Mouse (Mus musculus): ENCODE measurements around the gene Myo5a. TPM values are rescaled to one million over a fixed set of nuclear protein-coding genes. Genes with fewer than 3 reads are reported as not detected.

Gene Myo5a
- polyA plus RNA-seq, 1 experiment from 2014 or later = 18.1 TPM

DNA sequence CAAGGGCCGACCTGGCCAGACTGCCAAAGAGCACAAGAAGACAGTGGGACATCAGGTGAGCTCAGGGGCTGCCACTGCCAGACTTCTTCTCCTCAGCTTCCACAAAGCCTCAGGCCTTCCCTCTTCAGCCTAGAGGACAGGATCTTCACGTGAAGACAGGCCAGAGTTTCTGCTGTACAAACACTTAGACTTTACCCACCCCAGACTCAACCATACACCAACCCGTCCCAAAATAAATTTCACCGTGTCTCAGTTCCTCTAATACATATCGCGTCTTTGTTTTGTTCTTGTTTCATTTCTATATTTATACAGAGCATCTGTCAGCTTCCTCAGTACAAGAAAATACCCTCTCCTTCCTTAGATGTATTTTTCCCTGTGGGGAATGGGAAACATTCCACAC, 89.7 kb downstream of the Myo5a start:
- DNase-seq (ENCODE audit: low spot score) = no peak
- Histone ChIP-seq H3K36me3 (peaks cover 68% of the 10 kb centered on the region), H3K4me3 (no peak overlapping the region), H3K27me3 (ENCODE audit: low read depth, poor library complexity, severe bottlenecking) (no peaks in the 10 kb centered on the region), H3K4me1 (no peaks in the 10 kb centered on the region), H3K27ac (replicated peaks) (no peak overlapping the region), H3K9me3 (replicated peaks) (no peaks in the 10 kb centered on the region)
- 92% methylated on average over 6 of the region's 6 CpGs for WGBS

DNA sequence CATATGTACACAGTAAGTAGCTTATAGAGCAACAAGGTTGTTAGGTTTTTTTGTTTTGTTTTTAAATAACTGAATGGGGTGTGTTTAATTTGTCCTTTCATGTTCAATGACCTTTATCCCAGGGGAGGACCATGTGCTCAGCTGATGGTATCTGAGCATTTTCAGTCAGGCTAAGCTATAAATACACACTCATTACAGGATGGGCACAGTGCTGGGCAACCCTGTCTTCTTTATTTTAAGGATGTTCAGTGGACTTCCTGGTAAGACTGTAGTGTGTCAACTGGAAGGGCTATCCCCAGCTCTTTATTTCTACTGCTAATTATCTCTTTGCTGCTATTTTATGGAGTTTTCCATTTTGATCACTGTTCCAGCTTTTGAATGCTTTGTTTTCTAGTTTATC, 92.8 kb downstream of the Myo5a start:
- no peaks in the 10 kb centered on the region for H3K27me3 ChIP-seq (ENCODE audit: low read depth, poor library complexity, severe bottlenecking)
- H3K4me3 ChIP-seq = no peak overlapping the region
- no peaks in the 10 kb centered on the region for H3K9me3 ChIP-seq (replicated peaks)
- H3K36me3 ChIP-seq = peaks cover 79% of the 10 kb centered on the region
- no peak overlapping the region for H3K27ac ChIP-seq (replicated peaks)
- DNase-seq (ENCODE audit: low spot score) = no peak
- no peaks in the 10 kb centered on the region for H3K4me1 ChIP-seq

DNA sequence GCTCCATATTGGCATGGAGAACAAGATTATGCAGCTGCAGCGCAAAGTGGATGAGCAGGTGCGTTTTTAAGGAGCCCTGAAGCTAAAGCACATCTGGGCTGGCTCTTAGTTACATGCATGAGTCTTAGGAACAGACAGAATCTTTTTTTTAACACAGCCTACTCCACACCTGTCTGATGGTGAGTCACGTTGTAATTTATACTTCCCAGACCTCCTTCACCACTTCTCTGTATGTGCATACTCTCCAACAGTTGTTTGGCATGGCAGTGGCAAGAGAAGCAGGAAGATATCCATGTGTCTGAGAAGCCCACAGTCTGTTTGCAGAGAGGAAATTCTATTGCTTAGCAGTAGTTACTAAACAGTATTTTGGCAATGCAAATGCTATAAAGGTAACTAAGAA, 100.9 kb downstream of the Myo5a start:
- 97% methylated on average over 3 of the region's 3 CpGs for WGBS
- DNase-seq (ENCODE audit: low spot score) = no peak
- H3K36me3 ChIP-seq = peaks cover 92% of the 10 kb centered on the region

DNA sequence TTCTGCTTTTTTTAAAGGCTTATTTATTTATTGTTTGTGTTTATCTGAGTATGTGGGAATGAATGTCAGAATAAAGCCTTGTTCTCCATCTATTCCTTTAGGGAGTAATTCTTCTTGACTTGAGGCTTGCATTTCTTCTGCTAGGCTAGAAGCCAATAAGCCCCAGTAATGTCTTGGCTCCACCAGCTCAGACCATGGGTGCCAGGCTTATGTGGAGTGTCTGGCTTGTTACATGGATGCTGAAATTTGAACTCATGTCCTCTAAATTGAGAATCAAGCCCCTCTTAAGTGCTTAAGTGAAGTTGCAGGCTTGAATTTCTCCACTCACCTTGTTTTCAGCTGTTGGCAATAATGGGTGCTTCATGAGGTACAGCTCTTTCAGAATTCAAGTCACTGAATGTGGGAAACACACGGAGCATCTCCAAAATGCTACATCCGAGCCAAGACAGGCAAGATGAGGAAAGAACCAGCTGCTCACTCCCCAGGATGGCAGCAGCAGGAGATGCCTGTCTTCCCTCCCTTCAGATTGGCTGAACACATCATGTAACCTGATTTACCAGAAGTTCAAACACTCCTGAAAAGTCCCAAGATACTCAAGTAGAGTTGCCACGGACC, 116.9 kb downstream of the Myo5a start:
- Histone ChIP-seq H3K27ac (replicated peaks) (no peak overlapping the region), H3K4me3 (no peak overlapping the region), H3K36me3 (peaks cover 90% of the 10 kb centered on the region), H3K4me1 (no peaks in the 10 kb centered on the region), H3K27me3 (ENCODE audit: low read depth, poor library complexity, severe bottlenecking) (no peaks in the 10 kb centered on the region), H3K9me3 (replicated peaks) (no peaks in the 10 kb centered on the region)
- no peak for DNase-seq (ENCODE audit: low spot score)
- 87% methylated on average over 3 of the region's 3 CpGs for WGBS

More for the DNA sequence above, 100.9 kb downstream of the Myo5a start:
- no peaks in the 10 kb centered on the region for H3K9me3 ChIP-seq (replicated peaks)
- H3K4me1 ChIP-seq = no peaks in the 10 kb centered on the region
- H3K27me3 ChIP-seq (ENCODE audit: low read depth, poor library complexity, severe bottlenecking) = no peaks in the 10 kb centered on the region
- H3K27ac ChIP-seq (replicated peaks) = no peak overlapping the region
- H3K4me3 ChIP-seq = no peak overlapping the region

DNA sequence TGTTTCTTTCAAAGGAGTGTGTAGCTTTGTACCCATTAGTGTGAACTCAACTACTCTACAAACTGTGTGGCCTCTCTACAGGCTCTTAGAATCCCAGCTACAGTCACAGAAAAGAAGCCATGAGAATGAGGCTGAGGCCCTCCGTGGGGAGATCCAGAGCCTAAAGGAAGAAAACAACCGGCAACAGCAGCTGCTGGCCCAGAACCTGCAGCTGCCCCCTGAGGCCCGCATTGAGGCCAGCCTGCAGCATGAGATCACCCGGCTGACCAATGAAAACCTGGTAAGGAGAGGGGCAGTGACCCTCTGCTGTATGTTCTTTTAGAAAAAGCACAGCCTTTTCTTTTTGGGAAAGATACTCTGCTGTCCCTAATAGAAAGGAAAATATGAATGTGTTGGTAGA, 123.0 kb downstream of the Myo5a start:
- Histone ChIP-seq H3K27me3 (ENCODE audit: low read depth, poor library complexity, severe bottlenecking) (no peaks in the 10 kb centered on the region), H3K36me3 (peaks cover 81% of the 10 kb centered on the region), H3K4me3 (no peak overlapping the region), H3K27ac (replicated peaks) (no peak overlapping the region), H3K9me3 (replicated peaks) (no peaks in the 10 kb centered on the region), H3K4me1 (0 out of 2 replicates have a peak, but pooled peaks cover 5% of the 10 kb centered on the region)
- 66% methylated on average over 4 of the region's 4 CpGs for WGBS
- DNase-seq (ENCODE audit: low spot score) = no peak

DNA sequence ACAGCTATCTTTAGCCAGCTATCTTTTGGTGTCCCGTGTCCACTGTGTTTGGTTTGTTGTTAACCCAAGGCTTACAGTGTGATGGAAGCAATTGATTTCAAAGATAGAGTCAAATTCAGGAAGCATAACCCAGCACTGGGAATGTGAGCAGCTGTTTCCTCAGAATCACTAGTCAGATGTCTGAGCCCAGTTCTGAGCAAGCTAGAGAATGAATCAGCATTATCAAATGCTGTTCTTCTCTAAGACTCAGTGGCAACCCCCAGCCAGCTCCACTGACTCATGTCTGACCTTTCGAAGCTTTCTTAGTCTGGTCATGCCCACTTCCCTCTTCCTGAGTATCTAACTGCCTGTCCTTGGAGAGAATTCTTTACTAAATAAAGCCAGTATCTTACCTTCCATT, 125.5 kb downstream of the Myo5a start:
- DNase-seq (ENCODE audit: low spot score) = no peak
- no peaks in the 10 kb centered on the region for H3K27me3 ChIP-seq (ENCODE audit: low read depth, poor library complexity, severe bottlenecking)
- H3K4me3 ChIP-seq = no peak overlapping the region
- H3K9me3 ChIP-seq (replicated peaks) = no peaks in the 10 kb centered on the region
- H3K27ac ChIP-seq (replicated peaks) = no peak overlapping the region
- H3K4me1 ChIP-seq = 0 out of 2 replicates have a peak, but pooled peaks cover 5% of the 10 kb centered on the region
- peaks cover 82% of the 10 kb centered on the region for H3K36me3 ChIP-seq
- WGBS = 84% methylated on average over 2 of the region's 2 CpGs

DNA sequence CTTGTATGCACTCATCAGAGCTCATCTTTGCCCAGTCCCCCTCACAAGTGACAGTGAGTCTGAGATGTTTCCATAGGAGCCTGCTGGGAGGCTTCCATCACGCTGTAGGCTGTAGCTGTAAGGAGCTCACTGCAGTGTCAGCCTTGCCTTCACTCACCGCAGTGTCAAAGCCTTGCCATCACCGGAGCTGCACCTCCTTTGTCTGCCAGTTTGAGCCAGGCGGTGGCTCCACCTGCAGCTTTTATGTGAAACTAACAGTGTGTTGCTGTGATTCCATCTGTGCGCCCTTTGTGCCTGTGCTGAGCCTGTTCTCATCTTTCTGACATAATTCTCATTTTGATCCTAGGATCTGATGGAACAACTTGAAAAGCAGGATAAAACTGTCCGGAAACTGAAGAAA, 126.5 kb downstream of the Myo5a start:
- peak; percentile 25 for DNase-seq (ENCODE audit: low spot score)
- Histone ChIP-seq H3K27me3 (ENCODE audit: low read depth, poor library complexity, severe bottlenecking) (no peaks in the 10 kb centered on the region), H3K27ac (replicated peaks) (no peak overlapping the region), H3K36me3 (peaks cover 86% of the 10 kb centered on the region), H3K4me3 (no peak overlapping the region), H3K9me3 (replicated peaks) (no peaks in the 10 kb centered on the region), H3K4me1 (0 out of 2 replicates have a peak, but pooled peaks cover 5% of the 10 kb centered on the region)
- 57% methylated on average over 6 of the region's 6 CpGs for WGBS

DNA sequence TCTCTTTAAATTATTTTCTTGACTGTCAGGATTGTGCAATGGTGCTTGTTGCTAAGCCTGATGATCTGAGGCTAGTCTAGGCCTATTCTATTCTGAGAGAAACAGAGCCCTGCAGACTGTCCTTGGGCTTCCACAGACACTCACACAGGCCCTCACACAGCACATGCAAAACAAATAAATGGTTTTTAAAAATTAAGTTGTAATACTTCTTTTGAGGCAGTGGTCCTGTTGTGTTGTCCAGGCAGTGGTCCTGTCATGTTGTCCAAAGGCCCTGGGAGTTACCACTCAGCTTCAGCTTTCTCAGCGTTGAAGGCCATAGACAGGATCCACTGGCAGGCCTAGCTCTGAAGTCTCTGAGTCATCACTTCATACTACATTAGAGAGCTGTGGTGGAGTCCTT, 130.7 kb downstream of the Myo5a start:
- H3K36me3 ChIP-seq = peaks cover 93% of the 10 kb centered on the region

DNA sequence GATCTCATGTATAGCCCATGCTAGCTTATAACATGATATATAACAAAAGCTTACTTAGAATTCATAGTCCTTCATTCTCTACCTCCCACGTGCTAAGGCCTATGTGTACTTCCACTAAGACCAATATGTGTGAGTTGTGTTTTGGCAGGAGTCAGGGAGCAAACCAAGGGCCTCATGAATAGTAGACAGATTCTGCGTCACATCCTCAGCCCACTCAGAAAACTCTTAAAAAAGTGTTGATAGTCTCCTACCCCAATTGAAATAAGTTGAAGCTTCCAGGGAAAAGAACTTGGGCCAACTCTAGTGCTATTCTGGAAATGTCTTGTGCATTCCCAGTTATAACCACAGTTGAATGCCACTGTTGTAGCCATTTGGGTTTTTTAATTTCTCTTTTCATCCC, 131.2 kb downstream of the Myo5a start:
- Histone ChIP-seq H3K27me3 (ENCODE audit: low read depth, poor library complexity, severe bottlenecking) (no peaks in the 10 kb centered on the region), H3K9me3 (replicated peaks) (no peaks in the 10 kb centered on the region), H3K27ac (replicated peaks) (no peak overlapping the region), H3K4me1 (no peaks in the 10 kb centered on the region), H3K36me3 (peaks cover 89% of the 10 kb centered on the region), H3K4me3 (no peak overlapping the region)
- DNase-seq (ENCODE audit: low spot score) = no peak
- 86% methylated on average over 2 of the region's 2 CpGs for WGBS

More for the DNA sequence above, 130.7 kb downstream of the Myo5a start:
- H3K4me3 ChIP-seq = no peak overlapping the region
- no peaks in the 10 kb centered on the region for H3K9me3 ChIP-seq (replicated peaks)
- no peaks in the 10 kb centered on the region for H3K4me1 ChIP-seq
- H3K27ac ChIP-seq (replicated peaks) = no peak overlapping the region
- whole genome bisulfite sequencing = 92% methylated on average over 1 of the region's 1 CpGs
- H3K27me3 ChIP-seq (ENCODE audit: low read depth, poor library complexity, severe bottlenecking) = no peaks in the 10 kb centered on the region
- no peak for DNase-seq (ENCODE audit: low spot score)

DNA sequence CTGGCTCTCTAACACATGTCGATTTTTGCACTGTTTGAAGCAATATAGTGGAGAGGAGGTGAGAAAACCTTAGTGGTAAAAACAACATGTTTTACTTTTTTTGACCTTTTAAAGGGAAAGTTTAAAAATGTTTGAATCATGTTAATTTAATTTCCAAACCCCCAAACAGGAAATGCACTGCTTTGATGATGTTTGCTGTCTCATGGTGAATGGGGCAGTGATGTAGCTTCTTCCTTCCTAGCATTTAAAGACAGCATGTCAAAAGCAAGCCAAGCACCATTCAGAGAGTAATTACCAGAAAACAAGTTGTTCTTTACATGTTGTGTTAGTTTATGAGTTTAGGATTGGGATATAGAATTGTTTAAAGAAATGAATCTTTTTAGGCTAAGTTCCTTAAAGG, 138.4 kb downstream of the Myo5a start:
- no peaks in the 10 kb centered on the region for H3K9me3 ChIP-seq (replicated peaks)
- no peak for DNase-seq (ENCODE audit: low spot score)
- H3K4me1 ChIP-seq = no peaks in the 10 kb centered on the region
- H3K27me3 ChIP-seq (ENCODE audit: low read depth, poor library complexity, severe bottlenecking) = no peaks in the 10 kb centered on the region
- no peak overlapping the region for H3K27ac ChIP-seq (replicated peaks)
- H3K4me3 ChIP-seq = no peak overlapping the region
- H3K36me3 ChIP-seq = peaks cover 72% of the 10 kb centered on the region
- 73% methylated on average over 1 of the region's 1 CpGs for WGBS

DNA sequence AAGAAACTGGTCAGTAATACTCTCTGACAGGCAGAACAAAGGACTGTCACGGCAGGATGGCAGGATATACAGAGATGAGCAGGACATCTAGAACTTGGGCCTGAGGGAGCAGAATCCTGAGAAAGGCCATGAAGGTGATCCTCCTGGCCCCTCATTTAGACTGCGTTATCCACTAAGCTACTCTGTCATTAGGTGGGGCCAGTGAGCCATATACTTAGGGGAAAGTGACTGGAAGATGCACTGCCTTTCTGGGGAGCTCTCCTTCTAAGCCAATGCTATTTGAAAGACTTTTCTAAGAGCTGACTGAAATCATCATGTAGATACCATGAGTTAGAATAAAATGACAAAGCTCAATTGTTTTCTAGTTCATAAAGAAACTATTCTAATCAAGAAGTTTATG, 139.5 kb downstream of the Myo5a start:
- Histone ChIP-seq H3K27me3 (ENCODE audit: low read depth, poor library complexity, severe bottlenecking) (no peaks in the 10 kb centered on the region), H3K4me1 (no peaks in the 10 kb centered on the region), H3K4me3 (no peak overlapping the region), H3K27ac (replicated peaks) (no peak overlapping the region), H3K36me3 (peaks cover 72% of the 10 kb centered on the region), H3K9me3 (replicated peaks) (no peaks in the 10 kb centered on the region)
- WGBS = 59% methylated on average over 2 of the region's 2 CpGs
- no peak for DNase-seq (ENCODE audit: low spot score)

DNA sequence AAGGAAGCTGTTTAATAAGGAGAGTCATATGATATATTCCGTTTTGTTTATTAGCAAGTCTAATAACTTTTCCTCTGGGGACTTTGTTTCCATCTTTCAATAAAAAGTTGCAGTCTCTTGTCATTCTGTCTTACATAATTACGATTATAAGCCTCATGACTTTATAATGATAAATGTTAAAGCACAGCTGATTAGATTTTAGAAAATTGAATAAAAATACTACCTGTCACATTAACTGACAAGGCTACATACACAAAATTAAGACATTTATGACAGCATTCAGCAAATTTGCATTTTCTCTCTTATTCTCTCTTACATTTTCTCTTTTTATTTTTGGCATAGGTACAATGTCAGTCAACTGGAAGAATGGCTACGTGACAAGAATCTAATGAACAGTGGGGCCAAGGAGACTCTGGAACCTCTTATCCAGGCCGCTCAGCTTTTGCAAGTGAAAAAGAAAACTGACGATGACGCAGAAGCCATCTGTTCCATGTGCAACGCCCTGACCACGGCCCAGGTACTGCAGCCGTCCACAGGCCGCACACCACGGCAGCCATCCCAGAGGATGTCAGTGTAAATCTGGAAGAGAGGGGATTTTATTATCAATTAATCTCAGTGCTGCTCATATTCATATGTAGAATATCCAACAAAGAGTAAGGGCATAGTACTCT, 144.1 kb downstream of the Myo5a start:
- 93% methylated on average over 11 of the region's 11 CpGs for WGBS
- DNase-seq (ENCODE audit: low spot score) = no peak
- peaks cover 86% of the 10 kb centered on the region for H3K36me3 ChIP-seq

DNA sequence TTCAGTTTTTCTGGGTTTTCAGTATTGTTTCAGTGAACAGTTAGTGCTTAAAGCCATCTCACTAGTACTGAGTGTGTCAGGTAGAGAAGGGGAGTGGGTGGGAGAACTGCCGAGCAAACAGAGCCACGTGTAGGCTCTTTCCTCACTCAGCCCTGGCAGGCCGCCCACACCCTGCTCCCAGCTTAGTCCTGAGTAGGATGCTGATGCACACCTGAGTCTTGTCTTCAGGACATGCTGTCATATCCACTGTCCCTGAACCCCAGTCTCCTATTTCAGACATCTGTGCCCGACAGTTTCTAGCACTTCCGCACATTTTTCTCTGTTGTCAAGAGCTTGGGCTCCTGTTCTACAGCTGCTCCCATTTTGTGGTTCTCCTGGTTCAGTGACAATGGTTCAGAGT, 149.1 kb downstream of the Myo5a start:
- Histone ChIP-seq H3K4me3 (no peak overlapping the region), H3K36me3 (peaks cover 58% of the 10 kb centered on the region), H3K9me3 (replicated peaks) (no peaks in the 10 kb centered on the region), H3K4me1 (peaks cover 8% of the 10 kb centered on the region), H3K27me3 (ENCODE audit: low read depth, poor library complexity, severe bottlenecking) (no peaks in the 10 kb centered on the region), H3K27ac (replicated peaks) (no peak overlapping the region)
- DNase-seq (ENCODE audit: low spot score) = no peak
- WGBS = 79% methylated on average over 5 of the region's 5 CpGs

More for the DNA sequence above, 144.1 kb downstream of the Myo5a start:
- Histone ChIP-seq H3K4me1 (no peaks in the 10 kb centered on the region), H3K27me3 (ENCODE audit: low read depth, poor library complexity, severe bottlenecking) (no peaks in the 10 kb centered on the region), H3K4me3 (no peak overlapping the region), H3K9me3 (replicated peaks) (no peaks in the 10 kb centered on the region), H3K27ac (replicated peaks) (no peak overlapping the region)

Measured in midbrain, embryonic 10.5 days (tissue).